Mouse (Mus musculus) myocyte (in vitro differentiated cells): ENCODE data around the gene Ifitm7.

Source experiments
- CEBPB ChIP-seq: IDR thresholded peaks from 2 replicates; pipeline ENCODE4 v1.6.1; 2011; ENCODE audit warnings: mild to moderate bottlenecking, moderate library complexity; ENCODE audit not compliant: poor library complexity, insufficient read depth, severe bottlenecking
- MAX ChIP-seq: IDR thresholded peaks from one replicate; pipeline ENCODE4 v1.6.1; 2011; ENCODE audit warnings: low read depth, mild to moderate bottlenecking, control low read depth
- MYOD1 ChIP-seq, 3 experiments: IDR thresholded peaks; one replicate each; pipeline ENCODE4 v1.6.1; 2011; ENCODE audit warnings: control low read depth in 2 of 3, low read depth in 2 of 3, mild to moderate bottlenecking in 2 of 3, moderate library complexity in 1 of 3; ENCODE audit not compliant: insufficient read length in 2 of 3, control insufficient read depth in 1 of 3
- MYOG ChIP-seq, 3 experiments: IDR thresholded peaks; one replicate each; pipeline ENCODE4 v1.6.1; 2011; ENCODE audit warnings: control low read depth in 2 of 3, low read depth in 2 of 3, mild to moderate bottlenecking in 2 of 3; ENCODE audit not compliant: insufficient read length in 2 of 3, control insufficient read depth in 1 of 3, insufficient read depth in 1 of 3
- POLR2A ChIP-seq: IDR thresholded peaks from one replicate; pipeline ENCODE4 v1.6.1; 2011; ENCODE audit warnings: low read depth, mild to moderate bottlenecking, control low read depth, moderate library complexity; ENCODE audit not compliant: insufficient read length
- REST ChIP-seq: IDR thresholded peaks from one replicate; pipeline ENCODE4 v1.6.1; 2011; ENCODE audit warnings: mild to moderate bottlenecking, control low read depth, moderate library complexity; ENCODE audit not compliant: insufficient read depth, insufficient read length
- TCF12 ChIP-seq: IDR thresholded peaks from one replicate; pipeline ENCODE4 v1.6.1; 2011; ENCODE audit warnings: mild to moderate bottlenecking, control low read depth; ENCODE audit not compliant: poor library complexity, insufficient read depth, severe bottlenecking
- TCF3 ChIP-seq: IDR thresholded peaks from one replicate; pipeline ENCODE4 v1.6.1; 2011; ENCODE audit warnings: low read depth, control low read depth; ENCODE audit not compliant: insufficient read length
- USF1 ChIP-seq: IDR thresholded peaks from one replicate; pipeline ENCODE4 v1.6.1; 2011; ENCODE audit warnings: low read depth, mild to moderate bottlenecking, control low read depth, moderate library complexity

DNA sequence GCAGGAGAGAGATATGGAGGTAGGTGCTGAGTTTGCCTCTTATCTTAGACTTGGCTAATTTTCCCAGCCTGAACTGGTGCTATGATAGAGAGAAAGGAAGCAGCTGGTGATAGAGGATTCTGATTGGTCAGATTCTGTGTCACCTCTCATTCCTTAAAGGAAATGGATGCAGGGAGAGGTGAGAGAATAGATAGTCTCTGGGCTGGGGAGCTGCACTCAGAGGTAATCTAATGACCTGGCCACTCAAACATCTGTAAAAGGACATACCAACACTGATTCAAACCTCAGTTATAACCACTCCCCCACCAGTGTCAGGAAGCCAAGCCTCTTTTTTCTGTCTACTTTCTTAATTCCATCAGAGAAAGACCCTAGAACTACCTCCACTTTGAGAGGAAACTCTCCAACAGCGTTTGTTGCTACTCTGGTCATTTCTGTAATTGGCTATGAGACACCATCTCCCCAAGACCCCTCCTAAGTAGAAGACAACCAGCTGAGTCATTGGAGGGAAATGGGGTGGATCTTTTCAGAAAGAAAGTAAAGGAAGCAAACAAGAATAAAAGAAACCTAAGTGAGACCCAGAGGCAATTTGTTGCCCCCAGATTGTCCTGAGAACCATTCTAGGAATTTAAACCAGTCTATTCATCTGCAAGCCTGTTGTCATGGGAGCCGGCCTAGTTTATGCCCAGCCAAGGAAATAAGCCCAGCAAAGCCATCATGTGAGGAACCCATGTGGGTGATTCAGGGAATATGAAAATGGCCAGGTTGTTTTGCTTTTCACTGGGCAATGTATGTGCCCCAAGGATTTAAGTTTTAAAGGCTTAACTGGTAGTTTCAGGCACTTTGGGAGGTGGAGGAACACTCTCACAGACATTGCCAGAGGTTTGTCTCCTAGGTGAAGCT is 38.7 kb upstream of the Ifitm7 start:
- TF ChIP-seq CEBPB (no peak), POLR2A (no peak), MYOG (IDR thresholded peaks at IDR 0.05; ENCODE audit: control insufficient read depth in 1 of 3, insufficient read depth in 1 of 3, insufficient read length in 2 of 3, low read depth in 2 of 3) (no peak), USF1 (no peak), TCF12 (no peak), MAX (no peak), REST (no peak), MYOD1 (IDR thresholded peaks at IDR 0.05; ENCODE audit: control insufficient read depth in 1 of 3, insufficient read length in 2 of 3, low read depth in 2 of 3) (no peak), TCF3 (no peak)
